Mouse (Mus musculus): ENCODE results near the gene Ipo11. TPM values are rescaled to one million over a fixed set of nuclear protein-coding genes. Genes with fewer than 3 reads are reported as not detected.
"Not testable (repeated sequence)": the region's sequence is repeated elsewhere in the genome, so short reads cannot be mapped to it uniquely, and the experiment has no call there.

Gene Ipo11
- polyA plus RNA-seq, 1 experiment from 2014 or later, result 83.6 TPM

DNA sequence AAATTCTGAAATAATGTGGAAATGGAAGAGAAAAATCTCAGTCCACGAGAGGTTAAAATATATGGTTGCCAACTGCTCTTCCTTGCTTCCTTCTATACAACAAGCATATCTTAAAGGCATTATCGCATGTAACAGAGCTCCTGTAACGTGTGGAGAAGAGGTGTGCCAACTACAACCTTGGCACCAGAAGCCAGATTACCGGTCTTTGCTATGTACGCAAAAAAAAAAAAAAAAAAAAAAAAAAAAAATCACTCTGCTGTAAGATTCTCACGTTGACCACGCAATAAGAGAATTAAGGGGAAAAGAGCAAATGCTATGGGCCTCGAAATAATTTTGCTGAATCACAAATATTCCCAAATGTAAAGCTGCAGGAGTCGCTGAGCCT, 895 bp downstream of the Ipo11 start:
- Histone ChIP-seq H3K36me3 (replicated peaks) (no peaks in the 10 kb centered on the region), H3K27ac (replicated peaks) (peak overlapping the region; percentile 94), H3K4me3 (peak overlapping the region; percentile 99), H3K27me3 (replicated peaks; ENCODE audit: low read depth, poor library complexity, severe bottlenecking) (no peaks in the 10 kb centered on the region), H3K9me3 (no peaks in the 10 kb centered on the region), H3K4me1 (peaks cover 9% of the 10 kb centered on the region)
- DNase-seq (ENCODE audit: low spot score), result no peak
- WGBS, result 10% methylated on average over 9 of the region's 9 CpGs

- Histone ChIP-seq H3K4me3 (no peak overlapping the region), H3K27me3 (replicated peaks; ENCODE audit: low read depth, poor library complexity, severe bottlenecking) (no peaks in the 10 kb centered on the region), H3K27ac (replicated peaks) (no peak overlapping the region), H3K4me1 (no peaks in the 10 kb centered on the region), H3K9me3 (peaks cover 13% of the 10 kb centered on the region), H3K36me3 (replicated peaks) (peaks cover 33% of the 10 kb centered on the region)
- DNase-seq (ENCODE audit: low spot score), result no peak
- 94% methylated on average over 2 of the region's 2 CpGs for WGBS
Observed at GRCm38 (mm10) chr13:106929201-106929600, 7.6 kb downstream of the Ipo11 start.

- Histone ChIP-seq H3K4me3 (no peak overlapping the region), H3K36me3 (replicated peaks) (peaks cover 42% of the 10 kb centered on the region), H3K4me1 (no peaks in the 10 kb centered on the region), H3K9me3 (peaks cover 13% of the 10 kb centered on the region), H3K27me3 (replicated peaks; ENCODE audit: low read depth, poor library complexity, severe bottlenecking) (no peaks in the 10 kb centered on the region), H3K27ac (replicated peaks) (no peak overlapping the region)
- WGBS, result 93% methylated on average over 4 of the region's 4 CpGs
- no peak for DNase-seq (ENCODE audit: low spot score)
Observed at GRCm38 (mm10) chr13:106928296-106928695, 8.5 kb downstream of the Ipo11 start.

DNA sequence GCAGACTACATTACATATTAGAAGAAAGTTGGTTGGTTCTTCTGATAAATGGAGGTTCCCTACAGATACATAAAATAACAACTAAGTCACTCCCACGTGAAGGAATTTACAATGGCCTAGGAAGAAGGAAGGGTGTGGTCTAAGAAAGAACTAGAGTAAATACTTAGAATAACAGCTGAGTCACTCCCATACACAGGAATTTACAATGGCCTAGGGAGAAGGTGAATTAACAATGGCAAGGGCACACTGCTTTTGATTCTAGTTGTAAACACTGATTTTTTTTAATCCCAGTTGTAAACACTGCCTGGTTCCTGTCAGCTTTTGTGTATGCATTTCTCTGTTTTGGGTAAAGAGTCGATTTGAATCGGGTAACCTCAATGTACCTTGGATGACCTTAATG, 10.8 kb downstream of the Ipo11 start:
- not testable (repeated sequence) for H3K4me3 ChIP-seq; DNase-seq (ENCODE audit: low spot score); H3K4me1 ChIP-seq; H3K27ac ChIP-seq (replicated peaks); H3K27me3 ChIP-seq (replicated peaks; ENCODE audit: low read depth, poor library complexity, severe bottlenecking)
- H3K9me3 ChIP-seq, result peaks cover 13% of the 10 kb centered on the region
- 92% methylated on average over 3 of the region's 3 CpGs for WGBS
- peaks cover 64% of the 10 kb centered on the region for H3K36me3 ChIP-seq (replicated peaks)

DNA sequence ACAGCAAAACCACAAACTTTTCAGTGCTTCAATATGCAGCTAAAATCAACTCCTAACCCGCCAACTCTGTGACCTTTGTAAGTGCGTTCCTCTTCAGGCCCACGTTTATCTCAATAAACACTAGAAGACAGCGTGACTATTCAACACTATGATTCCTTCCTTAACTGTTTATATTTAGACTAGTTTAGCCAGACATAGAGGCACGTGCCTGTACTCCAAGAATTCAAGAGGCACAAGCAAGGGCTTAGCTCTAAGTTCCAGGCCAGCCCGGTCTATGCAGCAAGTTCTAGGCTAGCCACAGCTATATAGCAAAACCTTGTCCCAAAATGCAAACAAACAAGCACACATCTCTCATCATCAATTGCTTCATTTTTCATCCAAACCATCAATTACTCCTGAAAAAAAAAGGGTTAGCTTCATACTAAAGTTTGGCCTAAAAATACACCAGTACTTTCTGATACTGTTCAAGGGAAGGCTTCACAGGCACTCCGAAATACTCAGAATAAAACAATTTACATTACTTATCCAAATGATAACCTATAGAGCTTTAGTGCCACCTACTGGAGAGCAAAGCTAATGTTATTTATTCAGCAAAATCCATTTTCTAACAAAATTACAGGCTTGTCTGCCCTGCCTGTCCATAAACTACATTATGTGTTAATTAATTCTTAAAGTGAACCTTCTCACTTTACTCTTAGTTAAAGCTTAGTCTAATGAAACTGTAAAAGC, 18.3 kb downstream of the Ipo11 start:
- 92% methylated on average over 7 of the region's 7 CpGs for WGBS
- no peak overlapping the region for H3K4me3 ChIP-seq
- H3K36me3 ChIP-seq (replicated peaks), result peaks cover 63% of the 10 kb centered on the region
- H3K27me3 ChIP-seq (replicated peaks; ENCODE audit: low read depth, poor library complexity, severe bottlenecking), result no peaks in the 10 kb centered on the region
- no peak overlapping the region for H3K27ac ChIP-seq (replicated peaks)
- H3K9me3 ChIP-seq, result no peaks in the 10 kb centered on the region
- H3K4me1 ChIP-seq, result no peaks in the 10 kb centered on the region
- DNase-seq (ENCODE audit: low spot score), result no peak

DNA sequence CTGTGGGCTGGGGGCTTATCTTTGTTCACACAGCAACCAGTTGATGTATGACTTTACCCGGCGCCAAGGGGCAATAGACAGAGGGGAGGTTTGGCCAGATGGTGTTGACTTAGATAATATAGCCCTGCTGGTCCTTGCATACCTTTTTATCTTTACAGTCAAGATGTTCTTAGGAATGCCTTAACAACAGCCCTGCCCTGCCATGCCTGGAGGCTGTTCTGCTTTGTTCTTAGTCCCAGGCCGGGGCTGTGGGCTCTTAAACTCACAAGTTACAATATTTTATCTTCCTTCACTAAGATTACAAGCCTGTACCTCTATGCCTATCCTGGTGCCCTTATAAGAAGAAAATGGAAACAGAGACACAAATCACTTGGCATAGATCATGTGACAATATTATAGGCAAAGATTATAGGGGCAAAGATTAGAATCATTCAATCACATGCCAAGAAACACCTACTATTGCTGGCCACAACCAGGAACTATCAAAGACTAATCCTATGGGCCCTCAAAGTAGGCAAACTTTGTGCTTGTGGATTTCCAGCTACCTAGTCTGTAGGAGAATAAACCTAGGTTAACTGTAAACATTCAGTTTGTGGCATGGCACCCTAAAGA, 23.5 kb downstream of the Ipo11 start:
- Histone ChIP-seq H3K27me3 (replicated peaks; ENCODE audit: low read depth, poor library complexity, severe bottlenecking) (no peaks in the 10 kb centered on the region), H3K4me1 (no peaks in the 10 kb centered on the region), H3K27ac (replicated peaks) (no peak overlapping the region), H3K36me3 (replicated peaks) (peaks cover 40% of the 10 kb centered on the region), H3K9me3 (no peaks in the 10 kb centered on the region), H3K4me3 (no peak overlapping the region)
- 86% methylated on average over 3 of the region's 3 CpGs for WGBS
- no peak for DNase-seq (ENCODE audit: low spot score)

DNA sequence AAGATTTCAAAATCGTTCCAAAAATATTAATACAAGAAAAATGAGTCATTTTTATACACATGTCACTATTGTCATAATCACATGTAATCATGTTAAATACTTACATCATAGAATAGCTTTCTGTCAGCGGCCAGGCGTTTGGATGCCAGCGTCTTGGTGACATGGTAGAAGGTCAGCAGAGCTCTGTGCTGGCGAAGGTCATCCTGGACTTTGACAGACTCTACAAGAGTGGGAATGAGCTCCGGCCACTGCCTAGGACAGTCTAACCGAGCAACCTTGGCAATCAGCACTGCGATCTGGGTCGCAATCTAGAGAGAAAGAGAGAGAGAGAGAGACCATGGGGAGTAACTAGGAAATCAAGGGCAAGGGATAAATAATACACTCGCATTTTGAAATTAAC, 26.7 kb downstream of the Ipo11 start:
- Histone ChIP-seq H3K36me3 (replicated peaks) (peaks cover 56% of the 10 kb centered on the region), H3K4me3 (no peak overlapping the region), H3K4me1 (no peaks in the 10 kb centered on the region), H3K9me3 (no peaks in the 10 kb centered on the region), H3K27me3 (replicated peaks; ENCODE audit: low read depth, poor library complexity, severe bottlenecking) (no peaks in the 10 kb centered on the region), H3K27ac (replicated peaks) (no peak overlapping the region)
- no peak for DNase-seq (ENCODE audit: low spot score)
- 95% methylated on average over 10 of the region's 10 CpGs for WGBS

DNA sequence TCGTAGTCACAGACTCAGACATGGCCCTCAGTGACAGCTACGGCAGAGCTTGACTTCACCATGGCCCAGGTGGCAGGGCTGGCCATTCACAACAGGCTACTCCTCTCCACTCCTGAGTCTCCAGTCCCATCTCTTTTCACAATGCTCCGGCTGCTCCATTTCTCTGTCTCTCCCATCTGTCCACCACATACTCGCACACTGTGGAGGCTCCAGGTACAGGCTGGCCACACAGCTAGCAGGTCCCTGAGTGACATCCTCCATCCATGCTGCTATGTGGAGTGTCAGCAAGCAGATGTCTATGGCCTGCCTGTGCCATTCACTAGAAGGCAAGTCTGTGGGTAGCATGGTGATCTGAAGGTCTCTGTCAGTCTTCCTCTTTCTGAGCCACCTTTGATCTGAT, 29.5 kb downstream of the Ipo11 start:
- Histone ChIP-seq H3K4me3 (no peak overlapping the region), H3K36me3 (replicated peaks) (peaks cover 66% of the 10 kb centered on the region)
- WGBS, result 93% methylated on average over 4 of the region's 4 CpGs

GRCm38 (mm10) chr13:106905154-106905553, 31.6 kb downstream of the Ipo11 start:
- H3K4me3 ChIP-seq; H3K9me3 ChIP-seq; H3K4me1 ChIP-seq; H3K27me3 ChIP-seq (replicated peaks; ENCODE audit: low read depth, poor library complexity, severe bottlenecking); H3K27ac ChIP-seq (replicated peaks); DNase-seq (ENCODE audit: low spot score): not testable (repeated sequence)
- WGBS, result 94% methylated on average over 6 of the region's 6 CpGs
- peaks cover 71% of the 10 kb centered on the region for H3K36me3 ChIP-seq (replicated peaks)

More for the DNA sequence above, 29.5 kb downstream of the Ipo11 start:
- H3K27me3 ChIP-seq (replicated peaks; ENCODE audit: low read depth, poor library complexity, severe bottlenecking), result no peaks in the 10 kb centered on the region
- DNase-seq (ENCODE audit: low spot score), result no peak
- H3K4me1 ChIP-seq, result no peaks in the 10 kb centered on the region
- no peak overlapping the region for H3K27ac ChIP-seq (replicated peaks)
- H3K9me3 ChIP-seq, result no peaks in the 10 kb centered on the region

GRCm38 (mm10) chr13:106904637-106905036, 32.1 kb downstream of the Ipo11 start:
- no peaks in the 10 kb centered on the region for H3K4me1 ChIP-seq
- 93% methylated on average over 3 of the region's 3 CpGs for WGBS
- no peak overlapping the region for H3K4me3 ChIP-seq
- peaks cover 71% of the 10 kb centered on the region for H3K36me3 ChIP-seq (replicated peaks)
- DNase-seq (ENCODE audit: low spot score), result no peak
- H3K9me3 ChIP-seq, result no peaks in the 10 kb centered on the region
- H3K27me3 ChIP-seq (replicated peaks; ENCODE audit: low read depth, poor library complexity, severe bottlenecking), result no peaks in the 10 kb centered on the region
- no peak overlapping the region for H3K27ac ChIP-seq (replicated peaks)

- no peak for DNase-seq (ENCODE audit: low spot score)
- Histone ChIP-seq H3K27ac (replicated peaks) (no peak overlapping the region), H3K4me1 (no peaks in the 10 kb centered on the region), H3K9me3 (no peaks in the 10 kb centered on the region), H3K4me3 (no peak overlapping the region), H3K36me3 (replicated peaks) (peaks cover 73% of the 10 kb centered on the region), H3K27me3 (replicated peaks; ENCODE audit: low read depth, poor library complexity, severe bottlenecking) (no peaks in the 10 kb centered on the region)
- 94% methylated on average over 2 of the region's 2 CpGs for WGBS
Observed at GRCm38 (mm10) chr13:106894284-106894683, 42.5 kb downstream of the Ipo11 start.

- Histone ChIP-seq H3K36me3 (replicated peaks) (peaks cover 71% of the 10 kb centered on the region), H3K9me3 (no peaks in the 10 kb centered on the region), H3K27me3 (replicated peaks; ENCODE audit: low read depth, poor library complexity, severe bottlenecking) (no peaks in the 10 kb centered on the region), H3K4me3 (no peak overlapping the region), H3K27ac (replicated peaks) (no peak overlapping the region), H3K4me1 (no peaks in the 10 kb centered on the region)
- WGBS, result 90% methylated on average over 5 of the region's 5 CpGs
- no peak for DNase-seq (ENCODE audit: low spot score)
Observed at GRCm38 (mm10) chr13:106893701-106894100, 43.1 kb downstream of the Ipo11 start.

DNA sequence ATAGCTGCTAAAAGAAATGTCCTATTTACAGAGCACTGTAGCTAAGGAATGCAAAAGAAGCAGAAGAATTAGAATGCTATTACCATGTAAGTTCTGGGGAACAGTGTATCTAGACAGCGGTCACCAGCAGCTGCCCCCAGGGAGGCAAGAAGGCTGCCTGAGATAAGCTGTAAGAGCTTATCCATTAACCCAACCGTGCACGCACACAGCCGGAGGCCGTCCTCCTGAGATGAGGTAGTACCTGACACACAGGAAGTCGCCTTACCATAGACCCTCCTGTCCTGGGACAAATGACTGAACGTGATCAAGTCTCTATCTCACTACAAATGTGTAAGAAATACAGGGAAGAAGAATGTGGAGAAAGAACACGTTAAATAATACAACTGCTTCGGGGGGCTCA, 43.6 kb downstream of the Ipo11 start:
- Histone ChIP-seq H3K27ac (replicated peaks) (no peak overlapping the region), H3K9me3 (no peaks in the 10 kb centered on the region), H3K27me3 (replicated peaks; ENCODE audit: low read depth, poor library complexity, severe bottlenecking) (no peaks in the 10 kb centered on the region), H3K4me3 (no peak overlapping the region), H3K4me1 (no peaks in the 10 kb centered on the region), H3K36me3 (replicated peaks) (peaks cover 73% of the 10 kb centered on the region)
- WGBS, result 93% methylated on average over 9 of the region's 9 CpGs
- no peak for DNase-seq (ENCODE audit: low spot score)
